Mouse (Mus musculus): ENCODE measurements around the gene Tnfsf13. TPM values are rescaled to one million over a fixed set of nuclear protein-coding genes. Genes with fewer than 3 reads are reported as not detected.

Gene Tnfsf13
- polyA plus RNA-seq, 1 experiment, result 21.3 TPM

DNA sequence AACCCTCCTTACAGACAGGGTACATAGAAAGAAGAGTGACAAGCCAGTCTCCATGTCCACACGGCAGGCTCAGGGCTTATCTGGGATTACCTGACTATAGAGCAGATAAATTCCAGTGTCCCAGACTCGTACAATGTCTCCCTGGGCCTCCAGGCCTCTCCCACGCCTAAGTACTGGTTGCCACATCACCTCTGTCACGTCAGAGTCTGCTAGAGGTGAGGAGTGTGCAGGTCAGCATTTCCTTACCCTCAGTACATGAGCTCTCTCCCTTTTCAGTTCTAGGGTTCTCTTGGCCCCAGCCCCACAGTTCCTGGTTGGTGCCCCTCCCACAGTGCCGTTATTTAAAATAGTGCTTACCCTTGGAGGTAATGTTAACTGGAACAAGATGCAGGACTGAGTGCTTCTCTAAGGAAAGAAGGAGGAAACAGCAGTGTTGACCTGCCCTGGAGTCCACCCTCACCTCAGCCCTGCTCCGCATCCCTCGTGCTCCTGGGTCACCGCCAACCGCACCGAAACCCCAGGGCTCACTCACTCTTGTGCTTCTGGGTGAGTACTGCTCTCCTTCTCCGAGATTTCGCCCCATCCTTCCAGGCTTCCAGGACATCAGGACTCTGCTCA is 1.3 kb downstream of the Tnfsf13 start:
- peaks cover 26% of the 10 kb centered on the region for H3K4me1 ChIP-seq (ENCODE audit: control insufficient read depth, insufficient read depth, low read length)
- TF ChIP-seq POLR2A (IDR thresholded peaks at IDR 0.05; ENCODE audit: borderline replicate concordance, extremely low read depth, low read depth, low read length) (no peak; the same call in 1 of the 2 replicates), CTCF (IDR thresholded peaks at IDR 0.05; ENCODE audit: insufficient read depth, low read length) (no peak)
- H3K4me3 ChIP-seq (replicated peaks; ENCODE audit: extremely low read depth, low read depth, low read length), result peak overlapping the region; percentile 48
- DNase-seq, result peak; percentile 58
- 68% methylated on average over 12 of the region's 12 CpGs for WGBS

DNA sequence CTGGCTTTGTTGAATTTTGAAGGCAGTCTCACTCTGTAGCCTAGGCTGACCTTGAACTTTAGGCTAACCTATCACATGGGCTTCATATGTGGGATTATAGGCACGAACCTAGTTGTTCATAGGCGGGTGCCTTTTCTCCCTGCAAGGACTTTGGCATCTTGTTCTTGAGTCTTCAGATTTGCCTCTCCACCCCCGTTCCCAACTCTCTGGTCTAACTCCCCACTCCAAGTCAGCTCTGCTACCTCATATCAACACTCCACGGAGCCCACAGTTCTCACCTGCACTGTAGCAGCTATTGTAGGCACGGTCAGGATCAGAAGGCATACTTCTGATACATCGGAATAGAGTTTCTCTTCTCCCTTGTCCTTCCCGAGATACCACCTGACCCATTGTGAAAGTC is 2.0 kb downstream of the Tnfsf13 start:
- TF ChIP-seq CTCF (IDR thresholded peaks at IDR 0.05; ENCODE audit: insufficient read depth, low read length), result no peak
- no peak for TF ChIP-seq POLR2A (IDR thresholded peaks at IDR 0.05; ENCODE audit: borderline replicate concordance, extremely low read depth, low read depth, low read length)
- no peak for DNase-seq
- H3K4me1 ChIP-seq (ENCODE audit: control insufficient read depth, insufficient read depth, low read length), result peaks cover 26% of the 10 kb centered on the region
- 64% methylated on average over 7 of the region's 7 CpGs for WGBS
- H3K4me3 ChIP-seq (replicated peaks; ENCODE audit: extremely low read depth, low read depth, low read length), result no peak overlapping the region

DNA sequence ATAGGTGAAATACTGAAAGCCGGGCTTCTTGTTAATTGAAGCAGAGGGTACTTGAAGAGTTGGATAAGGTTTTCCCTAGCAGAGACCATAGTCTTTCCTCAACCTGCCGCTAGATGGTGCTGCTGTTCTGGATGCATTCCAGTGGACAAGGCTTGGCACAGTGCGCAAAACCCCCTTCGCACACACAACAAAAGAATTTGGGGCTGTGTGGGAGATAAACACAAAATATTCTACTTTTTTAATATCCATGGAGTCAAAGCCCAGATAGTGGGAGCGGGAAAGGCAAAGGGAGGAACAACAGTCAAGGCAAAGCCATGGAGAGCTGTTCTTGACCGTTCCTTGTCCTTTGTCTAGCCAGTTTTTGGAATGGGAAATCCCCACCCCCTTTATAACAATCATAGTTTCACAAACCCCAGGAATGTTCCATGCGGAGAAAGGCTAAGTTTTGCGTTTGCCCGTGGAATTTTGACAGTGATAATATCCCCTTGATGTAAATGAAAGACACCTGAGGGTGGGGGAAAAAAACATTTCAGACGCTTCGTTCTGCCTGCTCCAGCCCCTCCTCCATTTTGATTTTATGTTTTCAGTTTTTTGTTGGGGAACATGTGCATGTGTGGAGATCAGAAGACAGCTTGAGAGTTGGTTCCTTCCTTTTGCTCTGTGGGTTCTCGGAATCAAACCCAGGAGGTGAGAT is 2.6 kb downstream of the Tnfsf13 start:
- Histone ChIP-seq H3K4me3 (replicated peaks; ENCODE audit: extremely low read depth, low read depth, low read length) (no peak overlapping the region), H3K4me1 (ENCODE audit: control insufficient read depth, insufficient read depth, low read length) (peaks cover 26% of the 10 kb centered on the region)
- DNase-seq, result peak; percentile 93
- TF ChIP-seq POLR2A (IDR thresholded peaks at IDR 0.05; ENCODE audit: borderline replicate concordance, extremely low read depth, low read depth, low read length) (no peak), CTCF (IDR thresholded peaks at IDR 0.05; ENCODE audit: insufficient read depth, low read length) (peak; percentile 96)
- 14% methylated on average over 12 of the region's 12 CpGs for WGBS

DNA sequence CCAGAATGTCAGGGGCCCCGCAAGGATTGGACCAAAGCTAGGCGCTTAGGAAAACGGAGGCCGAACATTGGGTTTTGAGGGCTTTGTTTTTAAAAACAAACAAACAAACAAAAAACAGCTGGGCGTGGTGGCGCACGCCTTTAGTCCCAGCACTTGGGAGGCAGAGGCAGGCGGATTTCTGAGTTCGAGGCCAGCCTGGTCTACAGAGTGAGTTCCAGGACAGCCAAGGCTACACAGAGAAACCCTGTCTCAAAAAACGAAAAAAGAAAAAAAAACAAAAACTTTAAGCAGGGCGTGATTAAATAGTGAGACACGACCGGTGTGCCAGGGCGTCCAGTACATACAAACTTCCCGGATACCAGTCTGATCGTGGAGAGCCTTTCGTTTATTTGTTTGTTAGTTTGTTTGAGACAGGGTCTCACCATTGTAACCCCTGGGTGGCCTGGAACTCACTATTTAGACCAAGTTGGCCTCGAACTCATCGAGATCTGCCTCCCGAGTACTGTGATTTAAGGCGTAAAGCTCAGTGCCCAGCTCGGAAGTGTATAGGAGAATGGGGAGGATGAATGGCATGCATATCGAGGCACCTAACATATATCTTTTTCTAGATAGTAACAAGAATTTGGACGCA is 3.3 kb downstream of the Tnfsf13 start:
- H3K4me3 ChIP-seq (replicated peaks; ENCODE audit: extremely low read depth, low read depth, low read length), result peak overlapping the region; percentile 77
- TF ChIP-seq POLR2A (IDR thresholded peaks at IDR 0.05; ENCODE audit: borderline replicate concordance, extremely low read depth, low read depth, low read length) (no peak), CTCF (IDR thresholded peaks at IDR 0.05; ENCODE audit: insufficient read depth, low read length) (no peak)
- WGBS, result 12% methylated on average over 24 of the region's 24 CpGs
- peaks cover 26% of the 10 kb centered on the region for H3K4me1 ChIP-seq (ENCODE audit: control insufficient read depth, insufficient read depth, low read length)
- DNase-seq, result peak; percentile 46

DNA sequence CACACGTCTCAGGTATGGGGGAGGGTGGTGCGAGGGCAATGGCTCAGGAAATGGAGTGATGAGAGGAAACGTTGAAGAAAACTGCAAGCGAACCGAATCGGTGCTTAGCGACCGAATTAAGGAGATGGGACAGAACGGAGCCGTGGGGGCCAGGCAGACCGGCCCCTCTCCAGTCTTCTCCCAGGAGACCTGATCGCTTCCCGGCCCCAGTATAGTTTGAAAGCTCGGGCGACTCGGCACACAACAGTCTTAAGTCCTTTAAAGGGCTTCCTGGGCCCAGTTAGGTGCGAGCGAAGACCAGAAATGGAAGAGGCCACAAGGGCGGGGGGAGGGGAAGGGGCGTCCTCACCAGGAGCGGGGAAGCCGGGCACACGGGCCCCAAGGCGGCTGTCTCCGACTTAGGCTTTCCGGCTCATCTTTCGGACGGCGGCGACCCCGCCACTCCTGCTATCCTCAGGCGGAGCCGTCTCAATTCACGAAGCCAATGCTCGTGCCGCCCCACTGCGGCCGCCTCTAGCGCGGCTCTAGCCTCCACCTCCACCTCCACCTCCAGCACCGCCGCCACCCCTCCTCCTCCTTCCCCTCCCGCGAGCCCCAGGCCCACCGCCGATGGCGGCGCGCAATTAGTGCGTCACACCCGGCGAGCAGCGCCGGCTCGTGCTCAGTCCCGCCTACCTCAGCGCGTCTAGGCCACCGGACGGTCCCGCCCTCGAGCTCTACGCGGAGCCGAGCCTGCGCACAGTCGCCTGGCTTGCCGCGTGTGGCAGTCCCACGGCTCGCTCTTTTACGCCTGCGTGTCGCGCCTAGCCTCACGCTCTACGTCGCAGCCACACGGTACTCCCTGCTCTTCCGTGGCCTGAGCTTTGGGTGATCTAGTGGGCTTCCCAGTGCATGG is 4.0 kb downstream of the Tnfsf13 start, which contains the start of gene Senp3:
Gene Senp3 (minus strand): TSS at position 771 of the 895 bp plus-strand sequence.
- H3K4me3 ChIP-seq (replicated peaks; ENCODE audit: extremely low read depth, low read depth, low read length), result peak within 1 kb of the TSS; percentile 77
- peak; percentile 94 for DNase-seq
- under 1% methylated on average over 79 of the region's 80 CpGs for WGBS
- TF ChIP-seq CTCF (IDR thresholded peaks at IDR 0.05; ENCODE audit: insufficient read depth, low read length) (no peak), POLR2A (IDR thresholded peaks at IDR 0.05; ENCODE audit: borderline replicate concordance, extremely low read depth, low read depth, low read length) (peak; percentile 95)
- H3K4me1 ChIP-seq (ENCODE audit: control insufficient read depth, insufficient read depth, low read length), result peaks cover 21% of the 10 kb centered on the region

DNA sequence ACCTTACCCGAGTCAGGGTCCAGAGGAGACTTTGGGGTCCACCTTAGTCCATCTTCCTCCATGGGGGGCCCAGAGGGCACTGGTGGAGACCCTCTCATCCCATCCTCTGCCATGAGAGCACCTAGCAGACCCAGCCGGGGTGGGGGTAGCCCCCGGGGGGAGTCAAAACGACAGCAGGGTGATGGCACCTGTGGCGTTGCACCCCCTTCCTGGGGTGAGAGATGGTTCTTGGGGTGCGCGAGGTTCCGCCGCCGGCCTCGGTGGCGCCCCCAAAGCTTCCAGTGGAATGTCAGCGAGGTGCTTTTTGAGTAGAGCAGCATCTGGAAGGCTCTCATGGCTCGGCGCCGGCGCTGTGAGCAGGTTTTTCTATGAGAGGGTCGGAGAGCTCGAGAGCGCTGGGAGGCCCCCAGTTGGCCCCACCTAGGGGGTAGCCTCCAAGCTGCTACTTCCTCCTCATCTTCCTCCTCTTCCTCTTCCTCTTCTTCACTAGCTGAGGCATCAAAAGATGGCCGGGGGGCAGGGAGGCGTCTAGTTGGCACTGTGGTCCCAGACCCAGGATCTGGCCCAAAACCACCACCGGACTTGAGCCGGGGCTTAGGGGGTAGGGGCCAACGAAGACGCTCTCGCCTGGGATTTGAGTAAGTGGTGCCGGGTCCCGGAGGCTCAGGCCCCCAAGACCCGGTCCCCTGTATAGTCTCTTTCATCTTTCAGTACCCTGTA is 5.3 kb downstream of the Tnfsf13 start:
- WGBS, result 86% methylated on average over 30 of the region's 30 CpGs
- TF ChIP-seq POLR2A (IDR thresholded peaks at IDR 0.05; ENCODE audit: borderline replicate concordance, extremely low read depth, low read depth, low read length), result no peak
- TF ChIP-seq CTCF (IDR thresholded peaks at IDR 0.05; ENCODE audit: insufficient read depth, low read length), result no peak
- H3K4me3 ChIP-seq (replicated peaks; ENCODE audit: extremely low read depth, low read depth, low read length), result no peak overlapping the region

DNA sequence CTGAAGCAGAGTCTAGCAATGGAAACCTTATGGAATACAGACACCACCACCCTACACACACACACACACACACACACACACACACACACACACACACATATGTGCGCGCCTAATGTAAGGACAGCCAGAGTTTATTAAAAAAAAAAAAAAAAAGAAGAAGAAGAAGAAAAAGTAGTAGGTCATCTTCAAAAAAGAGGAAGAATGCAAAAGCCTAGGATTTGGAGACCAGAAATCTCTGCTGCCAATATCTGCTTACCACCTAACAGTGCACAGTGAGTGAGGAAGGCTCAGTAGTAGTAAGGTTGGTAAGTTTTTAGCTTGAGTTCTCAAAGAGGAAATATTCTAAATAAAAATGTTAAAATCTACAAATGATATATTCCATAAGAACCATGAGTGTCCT is 6.4 kb downstream of the Tnfsf13 start:
- TF ChIP-seq POLR2A (IDR thresholded peaks at IDR 0.05; ENCODE audit: borderline replicate concordance, extremely low read depth, low read depth, low read length), result no peak
- WGBS, result 85% methylated on average over 2 of the region's 2 CpGs
- DNase-seq, result no peak
- H3K4me3 ChIP-seq (replicated peaks; ENCODE audit: extremely low read depth, low read depth, low read length), result no peak overlapping the region
- peaks cover 6% of the 10 kb centered on the region; the same call in 1 of the 2 replicates for H3K4me1 ChIP-seq (ENCODE audit: control insufficient read depth, insufficient read depth, low read length)

More for the DNA sequence above, 5.3 kb downstream of the Tnfsf13 start:
- peaks cover 12% of the 10 kb centered on the region for H3K4me1 ChIP-seq (ENCODE audit: control insufficient read depth, insufficient read depth, low read length)
- DNase-seq, result no peak

DNA sequence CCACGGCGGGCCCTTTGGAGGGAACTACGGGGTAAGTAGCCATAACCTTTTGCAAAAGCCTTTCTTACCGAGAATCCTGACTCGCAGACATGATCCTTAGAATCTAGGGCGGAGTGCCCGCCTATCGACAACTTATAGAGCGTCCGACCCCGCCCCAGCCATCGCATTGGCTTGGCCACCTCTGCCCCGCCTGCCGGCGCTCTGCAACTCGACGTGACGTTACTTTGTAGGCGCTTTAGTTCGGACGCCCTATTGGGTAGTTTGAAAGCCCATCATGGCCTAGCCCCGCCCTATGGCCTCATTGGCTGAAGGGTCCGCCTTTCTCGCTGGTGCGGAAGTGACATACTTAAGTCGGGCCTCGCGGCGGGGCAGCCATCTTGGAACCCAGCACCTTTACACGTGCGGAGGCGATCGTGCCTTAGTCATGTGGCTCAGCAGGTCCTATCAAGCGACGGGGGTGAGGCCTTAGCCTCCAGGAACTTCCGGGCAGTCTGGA is 13.3 kb downstream of the Tnfsf13 start, which contains the start of gene Eif4a1:
Gene Eif4a1 (minus strand): TSS at position 213 of the 496 bp plus-strand sequence.
- under 1% methylated on average over 36 of the region's 36 CpGs for WGBS
- H3K4me1 ChIP-seq (ENCODE audit: control insufficient read depth, insufficient read depth, low read length), result peaks cover 8% of the 10 kb centered on the region; the same call in 1 of the 2 replicates
- TF ChIP-seq CTCF (IDR thresholded peaks at IDR 0.05; ENCODE audit: insufficient read depth, low read length), result no peak
- peak; percentile 91 for TF ChIP-seq POLR2A (IDR thresholded peaks at IDR 0.05; ENCODE audit: borderline replicate concordance, extremely low read depth, low read depth, low read length)
- peak within 1 kb of the TSS; percentile 94 for H3K4me3 ChIP-seq (replicated peaks; ENCODE audit: extremely low read depth, low read depth, low read length)
- peak; percentile 100 for DNase-seq
